ENCODE assay signal across 9 mouse cellular contexts in the genomic region with DNA sequence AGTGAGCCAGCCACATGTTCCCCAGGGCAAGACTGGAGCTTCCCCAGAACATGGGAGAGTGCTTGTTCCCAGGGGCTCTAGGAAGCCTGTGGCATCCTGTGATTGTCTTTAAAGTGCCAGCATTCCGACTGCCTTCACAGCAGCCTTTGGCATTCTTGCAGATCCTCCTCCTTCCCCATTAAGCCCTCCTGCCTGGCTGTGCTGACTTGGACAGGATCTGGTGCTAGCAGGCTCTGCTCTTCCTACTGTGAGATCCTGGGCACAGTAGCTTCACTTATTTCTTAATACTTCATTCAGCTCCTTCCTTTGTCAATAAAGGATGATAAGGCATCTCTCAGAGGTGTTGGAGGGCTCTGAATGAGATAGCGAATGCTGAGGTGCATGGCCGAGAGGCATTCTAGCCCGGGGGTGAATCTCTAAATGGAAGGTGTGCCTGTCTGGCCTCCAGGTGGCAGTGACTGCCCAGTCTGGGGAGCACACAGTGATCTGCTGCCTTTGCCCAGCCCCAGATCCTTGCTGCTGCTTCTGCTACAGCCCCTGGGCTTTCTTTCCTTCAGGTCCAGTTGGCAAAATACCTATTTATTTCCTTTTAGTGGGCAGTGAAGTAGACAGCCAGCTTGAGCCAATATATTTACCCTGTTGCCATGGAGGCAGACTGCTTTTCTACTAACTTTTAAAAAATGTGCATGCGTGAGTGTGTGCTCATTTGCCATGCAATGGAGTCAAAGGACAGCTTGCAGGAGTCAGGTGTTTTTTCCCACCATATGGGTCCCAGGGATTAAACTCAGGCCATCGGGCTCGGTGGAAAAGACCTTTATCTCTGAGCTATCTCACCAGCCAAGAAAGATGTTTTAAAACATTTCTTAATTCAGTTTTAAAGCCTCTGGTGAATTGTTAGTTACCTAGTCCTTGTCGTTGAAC. TPM values are rescaled to one million over a fixed set of nuclear protein-coding genes. Genes with fewer than 3 reads are reported as not detected.
DNase-seq lines count a peak whose midpoint lies in the region; ATAC-seq and TF ChIP-seq lines count a peak whose summit lies in the region.
"Had no signal": no experiment of that assay in that cellular context is flagged by ENCODE, and none has a peak within 500 bp of the region (broad histone marks: within the 10 kb centered on the region; RNA-seq: fewer than 3 reads in every experiment).

No protein-coding gene starts in this region.

- no peak for ATAC-seq in embryonic facial prominence, embryonic 11.5 days (replicated peaks; ENCODE audit: insufficient number of reproducible peaks, low FRiP score, low TSS enrichment, low read depth)
- ATAC-seq in neural tube, embryonic 14.5 days (ENCODE audit: low read depth) = peak; percentile 81
- no peak for ATAC-seq in heart, embryonic 12.5 days (ENCODE audit: insufficient number of reproducible peaks, low FRiP score)

- peak; percentile 25 for DNase-seq in adrenal gland, postnatal 10 days
- no peak for DNase-seq in adrenal gland, postnatal 4 days (ENCODE audit: low spot score in 2 of 2)
- no peak for DNase-seq in lung, adult 2 months
- no peak for DNase-seq in lung, postnatal 25 days (ENCODE audit: low spot score)
- peak; percentile 43 for DNase-seq in embryonic facial prominence, embryonic 11.5 days (ENCODE audit: low spot score)
- DNase-seq in left cerebral cortex, adult 9 months (ENCODE audit: low spot score in 2 of 2) = no peak

- no peak overlapping the region for H3K4me3 ChIP-seq in lung, adult 2 months (replicated peaks; ENCODE audit: extremely low read depth, low read depth, low read length)
- H3K4me3 ChIP-seq in embryonic facial prominence, embryonic 11.5 days (ENCODE audit: low read depth, low read length) = no peak overlapping the region
- H3K4me3 ChIP-seq in neural tube, embryonic 14.5 days (ENCODE audit: low read depth, low read length) = no peak overlapping the region
- H3K4me3 ChIP-seq in heart, embryonic 12.5 days = no peak overlapping the region
- H3K4me3 ChIP-seq: embryonic facial prominence, embryonic 12.5 days had no signal

- no peaks in the 10 kb centered on the region for H3K9me3 ChIP-seq in embryonic facial prominence, embryonic 11.5 days (replicated peaks; ENCODE audit: control insufficient read depth, low read length)
- no peaks in the 10 kb centered on the region for H3K9me3 ChIP-seq in neural tube, embryonic 14.5 days (ENCODE audit: control insufficient read depth, low read length)
- H3K9me3 ChIP-seq in heart, embryonic 12.5 days (replicated peaks) = no peaks in the 10 kb centered on the region
- H3K9me3 ChIP-seq: embryonic facial prominence, embryonic 12.5 days had no signal

- WGBS in lung, adult 2 months = 43% methylated on average over 8 of the region's 8 CpGs
- 47% methylated on average over 8 of the region's 8 CpGs for WGBS in embryonic facial prominence, embryonic 11.5 days
- WGBS in neural tube, embryonic 14.5 days = 20% methylated on average over 8 of the region's 8 CpGs
- 41% methylated on average over 8 of the region's 8 CpGs for WGBS in heart, embryonic 12.5 days

- H3K9ac ChIP-seq in embryonic facial prominence, embryonic 11.5 days (replicated peaks; ENCODE audit: low read length) = no peak overlapping the region
- H3K9ac ChIP-seq in neural tube, embryonic 14.5 days (replicated peaks; ENCODE audit: low read depth, low read length) = no peak overlapping the region
- H3K9ac ChIP-seq in heart, embryonic 12.5 days = no peak overlapping the region
- H3K9ac ChIP-seq: embryonic facial prominence, embryonic 12.5 days had no signal

- H3K27ac ChIP-seq in embryonic facial prominence, embryonic 11.5 days (replicated peaks; ENCODE audit: low read depth, low read length) = no peak overlapping the region
- H3K27ac ChIP-seq in neural tube, embryonic 14.5 days (ENCODE audit: low read depth, low read length) = no peak overlapping the region
- no peak overlapping the region for H3K27ac ChIP-seq in heart, embryonic 12.5 days (ENCODE audit: poor library complexity, severe bottlenecking)
- H3K27ac ChIP-seq: embryonic facial prominence, embryonic 12.5 days had no signal

- no peak for TF ChIP-seq POLR2A in lung, adult 2 months (IDR thresholded peaks at IDR 0.05; ENCODE audit: borderline replicate concordance, extremely low read depth, low read depth, low read length)

- no peaks in the 10 kb centered on the region for H3K27me3 ChIP-seq in embryonic facial prominence, embryonic 11.5 days (ENCODE audit: control insufficient read depth, insufficient read depth, low read length)
- H3K27me3 ChIP-seq in neural tube, embryonic 14.5 days (ENCODE audit: control insufficient read depth, insufficient read depth, low read length) = no peaks in the 10 kb centered on the region
- H3K27me3 ChIP-seq in heart, embryonic 12.5 days (replicated peaks) = peaks cover 18% of the 10 kb centered on the region
- H3K27me3 ChIP-seq: embryonic facial prominence, embryonic 12.5 days had no signal

- no peaks in the 10 kb centered on the region for H3K4me1 ChIP-seq in lung, adult 2 months (ENCODE audit: control insufficient read depth, insufficient read depth, low read length)
- H3K4me1 ChIP-seq in embryonic facial prominence, embryonic 11.5 days (ENCODE audit: control insufficient read depth, insufficient read depth, low read length) = no peaks in the 10 kb centered on the region
- H3K4me1 ChIP-seq in neural tube, embryonic 14.5 days (ENCODE audit: control insufficient read depth, insufficient read depth, low read length) = no peaks in the 10 kb centered on the region
- H3K4me1 ChIP-seq in heart, embryonic 12.5 days (replicated peaks) = no peaks in the 10 kb centered on the region
- H3K4me1 ChIP-seq: embryonic facial prominence, embryonic 12.5 days had no signal

- H3K4me2 ChIP-seq in embryonic facial prominence, embryonic 11.5 days (ENCODE audit: low read depth, low read length) = no peak overlapping the region
- H3K4me2 ChIP-seq in neural tube, embryonic 14.5 days (ENCODE audit: low read depth, low read length) = no peak overlapping the region
- no peak overlapping the region for H3K4me2 ChIP-seq in heart, embryonic 12.5 days
- H3K4me2 ChIP-seq: embryonic facial prominence, embryonic 12.5 days had no signal

- no peaks in the 10 kb centered on the region for H3K36me3 ChIP-seq in embryonic facial prominence, embryonic 11.5 days (replicated peaks; ENCODE audit: control insufficient read depth, insufficient read depth, low read depth, low read length)
- no peaks in the 10 kb centered on the region for H3K36me3 ChIP-seq in neural tube, embryonic 14.5 days (ENCODE audit: control insufficient read depth, insufficient read depth, low read length)
- H3K36me3 ChIP-seq in heart, embryonic 12.5 days = no peaks in the 10 kb centered on the region
- H3K36me3 ChIP-seq: embryonic facial prominence, embryonic 12.5 days had no signal

- TF ChIP-seq CTCF in lung, adult 2 months (IDR thresholded peaks at IDR 0.05; ENCODE audit: insufficient read depth, low read length) = peak; percentile 54

RNA-seq across cellular contexts. Expression of a gene that starts 35.2 kb away (rescaled TPM):
- 1 to 10 TPM; 3.3 to 3.5 TPM for total RNA-seq in adrenal gland, postnatal 10 days (2021)
- 1 to 10 TPM in 1 of 2 experiments, under 1 TPM in 1; 0.11 to 1.9 TPM for total RNA-seq in adrenal gland, postnatal 4 days (2021)
- polyA plus RNA-seq in lung, adult 2 months (2012; rRNA removed) = 8.2 and 10.3 TPM in 2 replicates
- 0.21 and 1.5 TPM in 2 replicates for polyA plus RNA-seq in embryonic facial prominence, embryonic 11.5 days (2014; fragmentation: Nextera tagmentation; extraction: Ambion mirVana)
- polyA plus RNA-seq in neural tube, embryonic 14.5 days (2014; fragmentation: Nextera tagmentation; extraction: Ambion mirVana) = 1.7 and 1.9 TPM in 2 replicates
- polyA plus RNA-seq in heart, embryonic 12.5 days (2016; fragmentation: Nextera tagmentation; extraction: Ambion mirVana) = 1.4 and 2.1 TPM in 2 replicates

RNA-seq across cellular contexts. Expression of a gene that starts 35.4 kb away (rescaled TPM):
- total RNA-seq in adrenal gland, postnatal 10 days (2021) = 10 to 100 TPM; 10.3 to 10.5 TPM
- 1 to 10 TPM; 8.9 to 9.1 TPM for total RNA-seq in adrenal gland, postnatal 4 days (2021)
- 36.4 and 48.9 TPM in 2 replicates for polyA plus RNA-seq in lung, adult 2 months (2012; rRNA removed)
- 19.9 and 24.5 TPM in 2 replicates for polyA plus RNA-seq in embryonic facial prominence, embryonic 11.5 days (2014; fragmentation: Nextera tagmentation; extraction: Ambion mirVana)
- polyA plus RNA-seq in neural tube, embryonic 14.5 days (2014; fragmentation: Nextera tagmentation; extraction: Ambion mirVana) = 109 and 134 TPM in 2 replicates
- 4.4 and 4.9 TPM in 2 replicates for polyA plus RNA-seq in heart, embryonic 12.5 days (2016; fragmentation: Nextera tagmentation; extraction: Ambion mirVana)

RNA-seq across cellular contexts. Expression of a gene that starts 35.4 kb away (rescaled TPM):
- total RNA-seq in adrenal gland, postnatal 10 days (2021) = 10 to 100 TPM; 18.8 to 23.5 TPM
- 10 to 100 TPM; 31.2 to 34.6 TPM for total RNA-seq in adrenal gland, postnatal 4 days (2021)
- polyA plus RNA-seq in lung, adult 2 months (2012; rRNA removed) = 63.5 and 94.2 TPM in 2 replicates
- 2.3 and 4.3 TPM in 2 replicates for polyA plus RNA-seq in embryonic facial prominence, embryonic 11.5 days (2014; fragmentation: Nextera tagmentation; extraction: Ambion mirVana)
- polyA plus RNA-seq in neural tube, embryonic 14.5 days (2014; fragmentation: Nextera tagmentation; extraction: Ambion mirVana) = 18.8 and 23.5 TPM in 2 replicates
- 2.2 and 2.6 TPM in 2 replicates for polyA plus RNA-seq in heart, embryonic 12.5 days (2016; fragmentation: Nextera tagmentation; extraction: Ambion mirVana)

Comparison
In these comparisons a context has a peak if more than half of its experiments do, and no peak if none do; other contexts are left out.
1. DNase-seq: peak in adrenal gland, postnatal 10 days (single experiment) and embryonic facial prominence, embryonic 11.5 days (single experiment); none in adrenal gland, postnatal 4 days (0 of 2), lung, adult 2 months (single experiment), lung, postnatal 25 days (single experiment) and left cerebral cortex, adult 9 months (0 of 2).